In genomic region chr11:114727826-114728186, GRCm38 (mm10) we compare ENCODE assay signal across 9 mouse cellular contexts. TPM values are rescaled to one million over a fixed set of nuclear protein-coding genes. Genes with fewer than 3 reads are reported as not detected.
DNase-seq lines count a peak whose midpoint lies in the region; ATAC-seq lines count a peak whose summit lies in the region.
"Had no signal": no experiment of that assay in that cellular context is flagged by ENCODE, and none has a peak within 500 bp of the region (broad histone marks: within the 10 kb centered on the region; RNA-seq: fewer than 3 reads in every experiment).

No protein-coding gene starts in this region.

- ATAC-seq in neural tube, embryonic 11.5 days (ENCODE audit: insufficient read depth, low FRiP score, low TSS enrichment): no peak
- ATAC-seq in limb, embryonic 13.5 days (ENCODE audit: low FRiP score, low read depth): no peak
- ATAC-seq in stomach, embryonic 15.5 days (ENCODE audit: insufficient read depth, low FRiP score, low read depth): no peak

- H3K4me1 ChIP-seq in heart, embryonic 10.5 days: peaks cover 18% of the 10 kb centered on the region
- peaks cover 10% of the 10 kb centered on the region; the same call in 1 of the 2 replicates for H3K4me1 ChIP-seq in neural tube, embryonic 11.5 days (ENCODE audit: control insufficient read depth, insufficient read depth, low read length)
- H3K4me1 ChIP-seq in limb, embryonic 13.5 days: peaks cover 31% of the 10 kb centered on the region
- H3K4me1 ChIP-seq in stomach, embryonic 15.5 days: peaks cover 20% of the 10 kb centered on the region

- H3K27ac ChIP-seq in heart, embryonic 10.5 days: no peak overlapping the region
- no peak overlapping the region for H3K27ac ChIP-seq in neural tube, embryonic 11.5 days (ENCODE audit: low read depth, low read length)
- H3K27ac ChIP-seq in limb, embryonic 13.5 days: no peak overlapping the region; the same call in 1 of the 2 replicates
- H3K27ac ChIP-seq in stomach, embryonic 15.5 days: no peak overlapping the region

- no peak for DNase-seq in heart, embryonic 10.5 days (ENCODE audit: low spot score)
- DNase-seq in heart, adult 11 months: no peak
- no peak for DNase-seq in neural tube, embryonic 11.5 days (ENCODE audit: low spot score)
- no peak for DNase-seq in neural tube, embryonic 10.5 days (ENCODE audit: extremely low spot score, low spot score)
- DNase-seq in right cerebral cortex, postnatal 14 days: no peak
- DNase-seq in layer of hippocampus, postnatal 36 days: no peak
- DNase-seq: thymus, postnatal 4 days had no signal

- WGBS in heart, embryonic 10.5 days: 26% methylated on average over 5 of the region's 5 CpGs
- 32% methylated on average over 5 of the region's 5 CpGs for WGBS in neural tube, embryonic 11.5 days
- WGBS in limb, embryonic 13.5 days: 26% methylated on average over 5 of the region's 5 CpGs
- 37% methylated on average over 5 of the region's 5 CpGs for WGBS in stomach, embryonic 15.5 days

- peak overlapping the region; percentile 41 for H3K4me2 ChIP-seq in neural tube, embryonic 11.5 days (ENCODE audit: low read depth)
- H3K4me2 ChIP-seq in limb, embryonic 13.5 days (replicated peaks): peak overlapping the region; percentile 64
- H3K4me2 ChIP-seq in stomach, embryonic 15.5 days: peak overlapping the region; percentile 55

- H3K36me3 ChIP-seq in heart, embryonic 10.5 days: no peaks in the 10 kb centered on the region
- H3K36me3 ChIP-seq in neural tube, embryonic 11.5 days (ENCODE audit: control insufficient read depth, insufficient read depth, low read length): no peaks in the 10 kb centered on the region
- no peaks in the 10 kb centered on the region for H3K36me3 ChIP-seq in limb, embryonic 13.5 days
- no peaks in the 10 kb centered on the region for H3K36me3 ChIP-seq in stomach, embryonic 15.5 days

- H3K4me3 ChIP-seq in heart, embryonic 10.5 days: peak overlapping the region; percentile 50; the same call in 1 of the 2 replicates
- H3K4me3 ChIP-seq in neural tube, embryonic 11.5 days (ENCODE audit: low read depth, low read length): no peak overlapping the region
- peak overlapping the region; percentile 33; the same call in 1 of the 2 replicates for H3K4me3 ChIP-seq in limb, embryonic 13.5 days
- peak overlapping the region; percentile 28; the same call in 1 of the 2 replicates for H3K4me3 ChIP-seq in stomach, embryonic 15.5 days (replicated peaks)

- no peaks in the 10 kb centered on the region for H3K9me3 ChIP-seq in heart, embryonic 10.5 days
- H3K9me3 ChIP-seq in neural tube, embryonic 11.5 days (ENCODE audit: control insufficient read depth, low read length): no peaks in the 10 kb centered on the region
- H3K9me3 ChIP-seq in limb, embryonic 13.5 days: no peaks in the 10 kb centered on the region
- H3K9me3 ChIP-seq in stomach, embryonic 15.5 days: no peaks in the 10 kb centered on the region

- peaks cover 23% of the 10 kb centered on the region for H3K27me3 ChIP-seq in heart, embryonic 10.5 days (ENCODE audit: insufficient read depth, poor library complexity, severe bottlenecking)
- no peaks in the 10 kb centered on the region for H3K27me3 ChIP-seq in neural tube, embryonic 11.5 days (ENCODE audit: control insufficient read depth, insufficient read depth, low read length)
- peaks cover 10% of the 10 kb centered on the region; the same call in 1 of the 2 replicates for H3K27me3 ChIP-seq in limb, embryonic 13.5 days
- H3K27me3 ChIP-seq in stomach, embryonic 15.5 days (replicated peaks): no peaks in the 10 kb centered on the region

- no peak overlapping the region for H3K9ac ChIP-seq in neural tube, embryonic 11.5 days (ENCODE audit: low read length)
- H3K9ac ChIP-seq in limb, embryonic 13.5 days: 0 out of 2 replicates have a peak overlapping the region, but pooled peaks have one; percentile 20
- H3K9ac ChIP-seq in stomach, embryonic 15.5 days: no peak overlapping the region

RNA-seq across cellular contexts. Expression of gene Dnaic2, which starts 0.6 kb away (rescaled TPM):
- polyA plus RNA-seq in heart, embryonic 10.5 days (2016; fragmentation: Nextera tagmentation; extraction: Ambion mirVana): 0.19 and 0.53 TPM in 2 replicates
- polyA plus RNA-seq in neural tube, embryonic 11.5 days (2014; fragmentation: Nextera tagmentation; extraction: Ambion mirVana): 1.7 and 2.5 TPM in 2 replicates
- polyA plus RNA-seq in limb, embryonic 13.5 days (2015; fragmentation: Nextera tagmentation; extraction: Ambion mirVana): 0.83 and 0.95 TPM in 2 replicates
- polyA plus RNA-seq in stomach, embryonic 15.5 days (2015; fragmentation: Nextera tagmentation; extraction: Ambion mirVana): 0.54 and 0.62 TPM in 2 replicates
- total RNA-seq in layer of hippocampus, postnatal 36 days (2021): 1 to 10 TPM in 1 of 2 experiments, under 1 TPM in 1; 0.99 to 1.9 TPM

RNA-seq across cellular contexts. Expression of gene Kif19a, which starts 37.4 kb away (rescaled TPM):
- polyA plus RNA-seq in heart, embryonic 10.5 days (2016; fragmentation: Nextera tagmentation; extraction: Ambion mirVana): 0.14 TPM in 1 of 2 replicates, not detected in the other
- polyA plus RNA-seq in neural tube, embryonic 11.5 days (2014; fragmentation: Nextera tagmentation; extraction: Ambion mirVana): 0.65 and 1.3 TPM in 2 replicates
- 0.09 and 0.23 TPM in 2 replicates for polyA plus RNA-seq in limb, embryonic 13.5 days (2015; fragmentation: Nextera tagmentation; extraction: Ambion mirVana)
- 0.58 and 1.1 TPM in 2 replicates for polyA plus RNA-seq in stomach, embryonic 15.5 days (2015; fragmentation: Nextera tagmentation; extraction: Ambion mirVana)
- 1 to 10 TPM; 4.0 to 6.1 TPM for total RNA-seq in layer of hippocampus, postnatal 36 days (2021)

RNA-seq across cellular contexts. Expression of gene Ttyh2, which starts 52.6 kb away (rescaled TPM):
- polyA plus RNA-seq in heart, embryonic 10.5 days (2016; fragmentation: Nextera tagmentation; extraction: Ambion mirVana): 4.8 and 4.9 TPM in 2 replicates
- polyA plus RNA-seq in neural tube, embryonic 11.5 days (2014; fragmentation: Nextera tagmentation; extraction: Ambion mirVana): 20.6 and 24.6 TPM in 2 replicates
- 20.0 and 21.2 TPM in 2 replicates for polyA plus RNA-seq in limb, embryonic 13.5 days (2015; fragmentation: Nextera tagmentation; extraction: Ambion mirVana)
- 15.5 and 17.9 TPM in 2 replicates for polyA plus RNA-seq in stomach, embryonic 15.5 days (2015; fragmentation: Nextera tagmentation; extraction: Ambion mirVana)
- total RNA-seq in layer of hippocampus, postnatal 36 days (2021): 10 to 100 TPM; 29.5 to 30.6 TPM

RNA-seq across cellular contexts. Expression of gene Rpl38, which starts 59.5 kb away (rescaled TPM):
- polyA plus RNA-seq in heart, embryonic 10.5 days (2016; fragmentation: Nextera tagmentation; extraction: Ambion mirVana): 789 and 902 TPM in 2 replicates
- 826 and 967 TPM in 2 replicates for polyA plus RNA-seq in neural tube, embryonic 11.5 days (2014; fragmentation: Nextera tagmentation; extraction: Ambion mirVana)
- 966 and 986 TPM in 2 replicates for polyA plus RNA-seq in limb, embryonic 13.5 days (2015; fragmentation: Nextera tagmentation; extraction: Ambion mirVana)
- 920 and 985 TPM in 2 replicates for polyA plus RNA-seq in stomach, embryonic 15.5 days (2015; fragmentation: Nextera tagmentation; extraction: Ambion mirVana)
- total RNA-seq in layer of hippocampus, postnatal 36 days (2021): 100 to 1,000 TPM; 846 to 926 TPM
